Mouse (Mus musculus) liver, adult 2 months (tissue): ENCODE measurements around the gene Add1.

Experiments used
- CTCF ChIP-seq: fragments of 200-500 bp; IDR thresholded peaks from 2 replicates; pipeline ENCODE4 v1.5.1; 2011; ENCODE audit warnings: low read depth, low read length, control low read depth
- POLR2A ChIP-seq: fragments of 200-500 bp; IDR thresholded peaks from 2 replicates; pipeline ENCODE4 v1.6.1; 2011; ENCODE audit warnings: low read length, control low read depth; ENCODE audit not compliant: insufficient read depth; ENCODE audit errors: extremely low read depth

GRCm38 (mm10) chr5:34587881-34588280 lies 14.4 kb downstream of the Add1 start:
- TF ChIP-seq POLR2A (no peak), CTCF (no peak)
